Mouse (Mus musculus) ovary, adult 18-20 months (tissue): ENCODE data around the gene Srsf11.
A peak's percentile ranks its signal among the peaks of the same experiment; 100 is the strongest.

ENCODE experiments used
- DNase-seq: peaks from one replicate; pipeline ENCODE4 v3.0.0; 2022; ENCODE audit warnings: low spot score, mixed read lengths

Gene Srsf11

DNA sequence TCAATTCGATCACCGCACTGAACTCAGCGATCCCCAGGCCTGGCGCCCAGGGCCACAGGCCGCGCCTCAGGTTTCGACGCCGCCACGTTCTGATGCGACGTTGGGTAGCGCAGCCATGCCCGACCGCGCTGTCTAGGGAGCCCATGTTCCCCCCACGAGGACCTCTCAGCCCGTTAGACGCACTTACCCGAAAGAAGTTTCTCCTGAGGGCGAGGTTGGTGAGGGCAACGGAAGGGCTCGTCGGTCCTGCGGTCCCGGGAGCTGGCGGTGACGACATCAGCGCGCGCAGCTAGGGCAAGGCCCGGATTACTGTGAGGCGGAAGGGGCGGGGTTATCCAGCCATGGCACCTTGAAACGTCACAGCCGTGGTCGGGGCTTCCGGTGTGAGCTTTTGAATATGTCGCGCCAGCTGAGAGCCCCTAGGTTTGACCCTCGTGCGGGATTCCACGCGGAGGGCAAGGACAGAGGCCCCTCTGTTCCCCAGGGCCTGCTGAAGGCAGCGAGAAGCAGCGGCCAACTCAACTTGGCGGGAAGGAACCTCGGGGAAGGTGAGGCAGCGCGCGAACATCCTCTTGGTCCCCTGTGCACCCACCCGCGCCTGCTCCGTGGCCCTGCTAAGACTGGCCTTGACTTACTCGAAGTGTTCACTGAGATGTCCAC, at the start of gene Srsf11, which contains the start of gene Lrrc40:
Gene Srsf11, minus strand, starts transcription at position 311 of the 660 bp plus-strand sequence.
Gene Lrrc40, plus strand, starts transcription at position 334 of the 660 bp plus-strand sequence.
- DNase-seq = peak; percentile 88

GRCm38 (mm10) chr3:158077828-158078227, 41.4 kb upstream of the Srsf11 start:
- DNase-seq = no peak

DNA sequence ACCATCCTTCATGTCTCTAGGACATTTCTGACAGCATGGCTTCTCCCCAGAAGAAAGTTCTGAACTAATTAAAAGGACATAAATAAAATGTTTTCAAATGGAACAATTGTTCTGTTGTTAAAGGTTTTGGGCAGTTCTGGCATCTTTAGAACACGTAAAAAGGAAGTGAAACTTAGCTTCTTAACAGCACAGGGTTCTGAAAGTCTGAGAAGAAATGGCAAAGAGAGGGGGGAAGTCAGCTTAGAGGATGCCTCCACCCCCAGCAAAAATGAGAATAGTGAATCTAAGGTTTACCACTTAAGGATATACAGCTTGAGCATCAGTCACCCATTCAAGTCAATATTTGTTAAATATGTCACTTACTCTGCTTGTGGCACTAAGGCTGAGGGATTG, 40.9 kb upstream of the Srsf11 start:
- DNase-seq = no peak

DNA sequence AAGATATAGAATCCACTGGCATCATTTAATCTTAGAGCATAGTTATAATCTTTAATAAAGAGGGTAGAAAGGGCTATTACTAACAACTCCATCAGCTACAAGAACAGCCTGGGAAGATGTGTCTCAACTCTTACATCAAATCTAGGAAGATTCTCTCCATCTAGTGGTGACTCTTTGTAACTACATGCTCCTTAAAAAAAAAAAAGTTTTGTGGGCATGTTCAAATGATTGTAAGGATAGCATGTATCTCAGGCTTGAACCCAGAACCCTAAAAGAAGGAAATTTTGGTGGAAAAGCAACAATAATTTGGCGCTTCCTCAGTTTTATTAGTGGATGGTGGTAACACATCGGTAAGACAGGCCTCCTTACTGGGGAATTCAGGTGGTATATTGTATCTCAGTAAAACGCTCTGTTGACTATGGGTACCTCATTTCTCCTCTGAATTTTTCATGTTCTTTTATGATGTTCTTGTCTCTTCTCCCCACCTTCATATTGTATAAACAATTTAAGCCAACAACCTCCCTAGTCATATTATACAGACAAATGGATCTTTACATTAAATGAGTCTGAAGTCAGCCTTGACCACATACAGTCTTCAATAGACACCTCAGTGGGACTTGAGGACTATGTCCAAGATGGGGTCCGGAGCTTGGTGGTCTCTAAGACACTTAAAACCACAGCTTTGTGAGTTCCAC, 40.4 kb upstream of the Srsf11 start:
- DNase-seq = no peak

DNA sequence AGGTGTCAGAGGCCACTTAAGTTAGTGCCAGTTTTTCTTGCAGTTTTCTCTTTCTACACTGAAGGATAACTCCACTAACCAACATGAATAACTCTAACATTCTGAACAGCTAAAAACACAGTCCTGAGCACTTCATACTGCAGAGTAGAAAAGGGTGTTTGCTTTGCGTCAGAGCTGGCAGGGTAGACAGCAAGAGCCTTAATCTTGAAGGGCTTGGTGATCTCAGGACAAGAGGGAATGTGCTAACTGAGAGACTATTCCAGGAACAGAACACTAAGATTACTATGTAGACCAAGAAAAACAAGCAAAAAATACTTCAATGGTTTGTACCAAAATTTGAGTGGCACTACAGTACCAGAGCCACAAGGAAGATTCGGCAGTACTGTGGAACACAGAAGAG, 38.6 kb upstream of the Srsf11 start:
- no peak for DNase-seq

DNA sequence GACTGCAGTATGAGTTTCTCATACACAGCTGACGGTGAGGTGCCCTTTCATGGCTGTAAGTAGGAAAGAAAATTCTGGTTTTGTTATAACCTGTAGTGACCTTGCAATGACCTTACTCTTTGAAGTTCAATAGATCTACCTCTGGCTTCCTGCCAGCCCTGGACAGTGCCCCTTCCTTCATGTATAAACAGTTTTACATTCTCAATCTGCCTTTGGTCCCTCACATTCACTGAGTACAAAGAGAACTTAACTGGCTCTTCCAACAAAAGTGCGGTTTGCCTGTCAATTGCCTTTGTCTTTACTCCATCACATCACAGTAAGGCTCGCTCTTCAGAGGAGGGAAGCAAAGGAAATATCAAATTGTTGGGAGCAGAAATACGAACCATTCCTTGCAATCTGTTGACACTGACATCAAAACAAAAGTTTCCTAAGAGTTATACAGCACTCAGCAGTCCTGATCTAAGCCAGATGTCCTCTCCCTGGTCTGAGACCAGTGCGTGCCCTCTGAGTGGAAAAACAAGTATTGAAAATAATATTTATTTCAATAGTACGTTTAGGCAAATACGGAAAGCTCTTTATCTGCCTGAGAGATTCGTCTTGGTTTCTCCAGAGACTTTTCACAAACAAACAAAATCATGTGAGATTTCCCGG, 32.3 kb upstream of the Srsf11 start:
- DNase-seq = no peak

- no peak for DNase-seq
Observed at GRCm38 (mm10) chr3:158067916-158068315, 31.5 kb upstream of the Srsf11 start.

DNA sequence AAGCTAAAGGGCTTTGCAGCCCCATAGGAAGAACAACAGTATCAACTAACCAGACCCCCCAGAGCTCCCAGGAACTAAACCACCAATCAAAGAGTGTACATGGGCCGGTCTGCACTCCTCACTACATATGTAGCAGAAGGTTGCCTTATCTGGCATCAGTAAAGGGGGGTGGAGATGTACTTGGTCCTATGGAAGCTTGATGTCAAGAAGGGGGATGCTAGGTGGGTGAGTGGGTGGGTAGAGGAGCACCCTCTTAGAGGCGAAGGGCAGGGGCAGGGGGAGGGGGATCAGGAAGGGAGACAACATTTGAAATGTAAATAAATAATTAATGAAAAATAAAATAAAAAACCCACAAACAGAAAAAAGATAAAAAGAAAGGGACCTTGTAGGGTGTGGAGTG, 28.8 kb upstream of the Srsf11 start:
- no peak for DNase-seq

DNA sequence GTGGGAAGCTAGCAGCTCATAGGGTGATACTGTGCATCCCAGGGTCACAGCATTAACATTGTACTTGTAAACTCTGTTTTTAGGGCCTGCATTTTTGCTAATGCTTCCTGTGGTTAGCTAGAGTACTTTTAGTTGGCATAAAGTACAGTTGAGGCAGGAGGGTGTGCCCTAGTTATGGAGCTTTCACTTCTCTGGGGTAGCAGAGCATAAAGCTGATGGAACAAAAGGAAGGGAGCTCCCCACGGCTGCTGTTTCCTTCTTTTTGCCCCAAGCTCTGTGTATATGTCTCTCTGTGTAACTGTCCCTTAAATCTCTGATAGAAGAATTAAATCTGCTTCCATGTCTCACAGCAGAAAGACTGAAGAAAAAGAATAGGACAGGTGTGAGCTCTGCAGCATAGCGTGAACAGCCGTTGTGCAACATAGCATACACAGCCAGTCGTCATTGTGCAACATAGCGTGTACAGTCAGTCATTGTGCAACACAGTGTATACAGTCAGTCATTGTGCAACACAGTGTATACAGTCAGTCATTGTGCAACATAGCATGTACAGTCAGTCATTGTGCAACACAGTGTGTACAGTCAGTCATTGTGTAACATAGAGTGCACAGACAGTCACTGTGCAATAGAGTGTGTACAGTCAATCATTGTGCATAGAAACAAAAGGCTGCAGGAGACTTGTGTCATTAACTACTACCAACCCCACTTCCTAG, 25.5 kb upstream of the Srsf11 start:
- no peak for DNase-seq

DNA sequence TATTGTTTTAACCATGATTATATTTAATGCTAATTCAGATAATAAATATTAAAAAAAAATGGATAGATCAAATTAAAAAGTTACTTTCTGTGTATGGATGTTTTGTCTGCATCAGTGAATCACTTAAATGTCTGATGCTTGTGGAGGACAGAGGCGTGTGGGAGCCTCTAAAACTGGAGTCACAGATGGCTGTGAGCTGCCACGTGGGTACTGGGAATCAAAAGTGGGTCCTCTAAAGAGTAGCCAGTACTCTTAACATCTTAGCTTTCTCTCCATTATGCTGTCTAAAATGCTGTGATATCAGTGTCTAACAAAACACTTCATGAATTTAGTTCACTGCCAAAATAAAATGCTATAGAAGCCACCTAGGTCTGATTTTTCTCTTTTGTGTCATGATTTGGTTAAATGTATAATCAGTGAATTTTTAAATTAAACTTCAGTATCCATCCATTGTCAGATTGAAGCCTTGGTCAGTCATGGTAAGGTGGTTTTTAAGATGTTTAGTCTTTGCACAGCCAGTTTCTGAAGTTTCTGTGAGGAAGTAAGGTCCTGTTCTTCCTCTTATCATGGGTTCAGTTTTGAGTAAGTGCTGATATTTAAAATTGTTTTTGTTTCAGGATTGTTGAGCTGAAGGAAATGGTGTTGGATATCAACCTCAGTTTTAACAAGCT, 24.3 kb upstream of the Srsf11 start:
- no peak for DNase-seq

- DNase-seq = no peak
Observed at GRCm38 (mm10) chr3:158049508-158049907, 13.1 kb upstream of the Srsf11 start.

GRCm38 (mm10) chr3:158040755-158041154, 4.3 kb upstream of the Srsf11 start:
- DNase-seq = no peak

DNA sequence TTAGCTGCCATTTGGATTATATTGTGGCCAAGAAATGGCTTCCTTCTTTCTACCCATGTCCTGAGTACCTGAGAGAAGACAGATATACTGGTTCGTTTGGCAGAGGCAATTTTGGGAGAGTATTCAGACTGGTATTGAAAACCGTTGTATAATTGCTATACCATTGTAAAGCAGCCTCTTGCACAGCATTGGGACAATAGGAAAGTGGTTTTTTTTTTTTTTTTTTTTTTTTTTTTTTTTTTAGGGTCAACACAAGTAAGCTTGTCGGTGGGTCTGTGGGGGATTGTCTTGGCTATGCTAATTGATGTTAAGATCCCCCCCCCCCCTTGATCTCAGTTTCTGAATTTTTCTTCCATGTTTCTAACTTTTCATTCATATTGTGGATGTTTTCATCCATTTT, 1.7 kb upstream of the Srsf11 start:
- DNase-seq = no peak

DNA sequence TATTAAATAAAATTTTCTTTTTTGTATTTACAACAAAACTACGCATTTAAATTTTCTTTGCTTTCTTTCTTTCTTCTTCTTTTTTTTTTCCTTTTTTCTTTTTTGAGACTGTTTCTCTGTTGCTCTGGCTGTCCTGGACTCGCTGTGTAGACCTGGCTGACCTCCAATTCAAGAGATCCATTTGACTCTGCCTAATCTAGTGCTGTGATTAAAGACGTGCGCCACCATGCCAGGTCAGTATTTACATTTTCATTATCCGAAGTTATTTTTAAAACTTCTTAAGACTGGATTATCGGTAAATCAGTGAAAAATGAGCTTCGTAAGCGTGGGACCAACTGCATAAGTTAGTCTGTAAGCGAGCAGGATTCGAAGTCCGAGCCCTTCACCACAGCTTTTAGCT, 573 bp downstream of the Srsf11 start:
- DNase-seq = no peak

- no peak for DNase-seq
Observed at GRCm38 (mm10) chr3:158032106-158032505, 4.3 kb downstream of the Srsf11 start.

- DNase-seq = peak; percentile 76
Observed at GRCm38 (mm10) chr3:158031371-158031925, 5.0 kb downstream of the Srsf11 start.

DNA sequence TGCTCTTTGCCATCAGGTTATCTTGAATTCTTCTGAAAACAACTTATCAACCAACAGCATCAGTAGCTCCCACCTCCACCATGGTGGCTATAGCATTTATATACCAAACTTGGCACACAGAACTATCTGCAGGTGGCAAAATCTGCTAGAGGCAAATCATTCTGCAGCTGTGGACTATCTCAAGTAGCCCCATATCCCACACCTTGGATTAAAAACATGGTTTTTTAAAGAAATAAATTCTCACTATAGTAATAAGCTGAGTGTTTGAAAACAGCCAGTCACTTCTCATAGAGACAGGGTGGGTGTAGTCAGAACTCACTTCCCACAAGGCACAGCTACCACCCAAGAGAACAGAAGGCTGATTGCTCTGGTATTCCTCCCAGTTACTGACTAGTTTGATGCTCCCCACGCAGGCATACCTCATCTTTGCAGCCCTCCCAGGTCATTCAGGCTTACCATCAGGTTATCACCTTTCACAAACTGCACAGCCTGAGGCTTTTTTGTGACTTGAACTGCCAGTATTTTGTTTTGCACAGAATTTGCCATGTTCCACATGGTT, 26.6 kb downstream of the Srsf11 start:
- DNase-seq = no peak

GRCm38 (mm10) chr3:158008647-158009046, 27.8 kb downstream of the Srsf11 start:
- DNase-seq = no peak

DNA sequence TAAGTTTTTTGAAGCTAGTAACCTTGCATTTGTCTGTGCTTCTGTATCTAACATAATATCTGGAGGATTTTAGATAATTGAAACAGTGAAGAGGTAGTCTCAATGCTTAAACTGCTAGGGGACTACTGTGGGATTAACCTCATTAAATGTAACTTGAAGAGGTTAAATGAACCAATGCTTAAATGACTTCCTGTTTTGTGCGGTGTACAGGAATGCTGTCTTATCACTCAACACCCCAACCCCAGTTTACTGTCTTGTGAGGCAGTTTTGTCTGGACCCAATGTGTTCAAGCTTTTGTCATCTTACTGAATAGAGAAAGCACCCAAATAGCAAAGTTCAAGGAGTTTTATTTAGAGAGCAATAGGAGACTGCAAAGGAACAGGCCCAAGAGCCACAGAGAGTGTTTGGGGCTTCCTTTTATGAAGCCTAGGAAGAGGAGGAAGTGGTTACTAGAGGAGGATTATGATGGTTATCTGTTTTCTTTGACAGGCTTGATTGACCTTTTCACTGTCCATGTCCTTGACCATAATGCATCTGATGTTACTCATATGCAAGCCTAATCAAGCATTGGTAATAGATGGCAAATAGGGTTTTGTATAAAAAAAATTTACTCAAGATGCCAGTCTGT, 37.6 kb downstream of the Srsf11 start:
- DNase-seq = no peak

GRCm38 (mm10) chr3:157995726-157996125, 40.7 kb downstream of the Srsf11 start:
- DNase-seq = no peak

DNA sequence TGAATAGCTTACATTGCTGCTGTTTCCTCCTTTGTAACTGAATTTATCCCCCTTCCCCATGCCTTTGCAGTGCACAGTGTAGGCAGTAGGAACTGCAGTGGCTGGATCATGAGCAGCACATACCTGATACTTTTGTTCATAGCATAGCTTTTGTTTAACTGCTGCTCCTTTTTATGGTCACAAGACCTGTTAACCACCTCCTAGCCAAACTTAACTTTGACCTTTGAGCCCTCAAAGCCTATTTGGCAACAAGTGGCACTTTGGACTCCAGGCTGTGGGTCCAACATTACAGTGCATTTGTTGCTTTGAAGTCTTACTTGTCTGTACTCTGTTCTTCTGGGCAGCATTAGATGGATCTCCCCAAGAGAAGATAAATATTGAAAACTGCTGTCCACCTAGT, 43.1 kb downstream of the Srsf11 start:
- no peak for DNase-seq
